Mouse (Mus musculus) embryo, embryonic 11 days (tissue): ENCODE results near the gene Olfr629.
"Not testable (repeated sequence)": the region's sequence is repeated elsewhere in the genome, so short reads cannot be mapped to it uniquely, and the experiment has no call there.

Experiments used
- DNase-seq: peaks from one replicate; pipeline ENCODE4 v3.0.0-alpha.2; 2015

The Olfr629 gene

GRCm38 (mm10) chr7:103744843-103745242 is at the start of gene Olfr629:
Gene Olfr629 (minus strand): TSS chr7:103744943.
- no peak for DNase-seq

- no peak for DNase-seq
Observed at GRCm38 (mm10) chr7:103792669-103793388, 48.1 kb upstream of the Olfr629 start.

GRCm38 (mm10) chr7:103791721-103792120 is 47.0 kb upstream of the Olfr629 start, which contains the start of gene Olfr67:
Gene Olfr67 (minus strand): TSS chr7:103791821.
- DNase-seq = no peak

GRCm38 (mm10) chr7:103779598-103779997 is 34.9 kb upstream of the Olfr629 start, which contains the start of gene Olfr68:
Gene Olfr68 (minus strand): TSS chr7:103779698.
- DNase-seq = no peak

GRCm38 (mm10) chr7:103777652-103778051 is 32.9 kb upstream of the Olfr629 start:
- not testable (repeated sequence) for DNase-seq

GRCm38 (mm10) chr7:103771494-103771893 is 26.8 kb upstream of the Olfr629 start, which contains the start of gene Olfr69:
Gene Olfr69 (minus strand): TSS chr7:103771594.
- DNase-seq = no peak

- not testable (repeated sequence) for DNase-seq
Observed at GRCm38 (mm10) chr7:103767687-103768086, 22.9 kb upstream of the Olfr629 start.

GRCm38 (mm10) chr7:103762212-103762611 is 17.5 kb upstream of the Olfr629 start:
- not testable (repeated sequence) for DNase-seq

GRCm38 (mm10) chr7:103757233-103757632 is 12.5 kb upstream of the Olfr629 start, which contains the start of gene Olfr630:
Gene Olfr630 (minus strand): TSS chr7:103757333.
- DNase-seq = no peak

- DNase-seq = no peak
Observed at GRCm38 (mm10) chr7:103730074-103730473, 14.7 kb downstream of the Olfr629 start, which contains the start of gene Olfr628. Gene Olfr628 (plus strand): TSS chr7:103730374.

- not testable (repeated sequence) for DNase-seq
Observed at GRCm38 (mm10) chr7:103716398-103716797, 28.3 kb downstream of the Olfr629 start.

GRCm38 (mm10) chr7:103714371-103714770 is 30.4 kb downstream of the Olfr629 start, which contains the start of gene Olfr243:
Gene Olfr243 (plus strand): TSS chr7:103714671.
- DNase-seq = no peak

GRCm38 (mm10) chr7:103712024-103712423 is 32.7 kb downstream of the Olfr629 start:
- no peak for DNase-seq

- no peak for DNase-seq
Observed at GRCm38 (mm10) chr7:103699469-103699868, 45.3 kb downstream of the Olfr629 start.
